Mouse (Mus musculus): ENCODE data around the gene Ngb.

Ngb gene

DNA sequence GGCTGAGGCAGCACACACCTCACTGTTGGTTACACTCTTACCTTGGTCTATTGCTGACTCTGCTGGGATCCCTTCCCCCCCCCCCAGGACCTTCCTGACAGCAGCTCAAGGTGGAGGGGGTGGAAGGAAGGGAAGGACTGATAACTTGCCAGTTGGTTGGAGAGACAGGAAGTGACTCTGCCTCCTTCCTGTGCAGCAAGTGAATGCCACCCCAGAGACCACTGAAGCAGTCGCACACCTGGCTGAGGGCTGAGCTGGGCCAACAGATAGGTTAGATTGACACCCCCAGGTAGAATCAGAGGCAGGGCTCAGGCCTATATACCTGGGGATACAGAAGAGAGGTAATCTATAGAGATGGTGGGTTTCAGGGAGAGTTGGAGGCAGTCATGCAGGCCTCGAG is 10.4 kb downstream of the Ngb start:
- no peak for DNase-seq (ENCODE audit: low spot score)

- DNase-seq (ENCODE audit: low spot score): no peak
Measured at GRCm38 (mm10) chr12:87089701-87090100, 12.6 kb downstream of the Ngb start.

GRCm38 (mm10) chr12:87089255-87089654 is 13.1 kb downstream of the Ngb start:
- no peak for DNase-seq (ENCODE audit: low spot score)

GRCm38 (mm10) chr12:87088331-87088730 is 14.0 kb downstream of the Ngb start:
- no peak for DNase-seq (ENCODE audit: low spot score)

- no peak for DNase-seq (ENCODE audit: low spot score)
Measured at GRCm38 (mm10) chr12:87087236-87087635, 15.1 kb downstream of the Ngb start.

GRCm38 (mm10) chr12:87082797-87083196 is 19.5 kb downstream of the Ngb start:
- DNase-seq (ENCODE audit: low spot score): no peak

DNA sequence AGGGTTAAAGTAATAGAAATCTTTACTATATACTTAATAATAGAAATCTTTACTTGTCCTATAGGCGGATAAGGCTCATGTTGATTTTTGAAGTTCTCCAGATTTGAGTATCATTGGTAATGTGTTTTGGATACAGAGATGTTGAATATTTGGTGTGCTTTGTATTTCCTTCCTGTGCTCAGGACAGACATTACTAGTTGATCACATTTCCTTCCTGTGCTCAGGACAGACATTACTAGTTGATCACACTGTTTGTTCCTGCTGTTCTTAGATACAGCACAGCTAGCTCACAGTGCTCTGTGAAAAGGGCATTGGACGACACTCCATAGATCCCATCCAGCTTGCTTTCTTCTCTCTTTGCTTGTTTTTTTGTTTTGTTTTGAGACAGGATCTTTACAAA is 25.7 kb downstream of the Ngb start:
- no peak for DNase-seq (ENCODE audit: low spot score)

GRCm38 (mm10) chr12:87070520-87070919 is 31.8 kb downstream of the Ngb start:
- no peak for DNase-seq (ENCODE audit: low spot score)

DNA sequence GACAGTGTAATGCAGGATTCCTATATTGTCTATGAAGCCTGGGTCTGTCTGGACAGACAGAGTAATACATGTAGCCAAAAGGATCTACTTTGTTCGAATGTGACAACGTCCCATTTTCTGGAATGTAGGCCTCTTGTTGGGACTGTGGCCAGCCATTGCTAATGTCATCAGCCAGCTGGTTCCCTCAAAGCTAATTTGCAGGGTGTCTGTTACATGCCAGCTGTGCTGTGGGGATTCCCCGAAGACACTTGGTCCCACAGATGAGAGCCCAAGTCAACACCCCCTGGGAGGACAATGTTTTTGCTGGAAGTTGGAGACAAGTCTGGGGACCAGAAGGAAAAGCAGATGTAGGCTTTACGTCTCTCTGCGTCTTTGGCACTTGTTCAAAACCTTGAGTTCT is 35.9 kb downstream of the Ngb start:
- no peak for DNase-seq (ENCODE audit: low spot score)

- DNase-seq (ENCODE audit: low spot score): no peak
Measured at GRCm38 (mm10) chr12:87065446-87065845, 36.9 kb downstream of the Ngb start.

DNA sequence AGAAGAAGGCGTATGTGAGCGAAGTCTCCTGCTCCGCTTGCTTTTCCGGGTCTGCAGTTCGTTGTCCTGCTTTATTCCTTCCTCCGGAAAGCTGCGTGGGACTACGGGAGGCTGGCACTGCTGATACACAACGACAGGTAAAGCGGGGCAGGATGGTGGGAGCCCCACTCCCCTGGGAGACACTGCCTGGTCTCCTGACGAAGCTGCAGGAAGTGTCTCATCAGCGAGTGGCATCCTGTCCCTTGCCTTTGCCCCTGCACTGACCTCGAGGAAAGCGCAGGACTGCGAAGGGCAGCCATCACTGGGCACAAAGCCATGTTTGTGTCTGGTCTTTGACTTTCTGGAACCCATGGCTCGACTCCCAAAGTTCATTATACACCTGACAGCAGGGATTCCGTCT is 45.3 kb downstream of the Ngb start:
- no peak for DNase-seq (ENCODE audit: low spot score)

DNA sequence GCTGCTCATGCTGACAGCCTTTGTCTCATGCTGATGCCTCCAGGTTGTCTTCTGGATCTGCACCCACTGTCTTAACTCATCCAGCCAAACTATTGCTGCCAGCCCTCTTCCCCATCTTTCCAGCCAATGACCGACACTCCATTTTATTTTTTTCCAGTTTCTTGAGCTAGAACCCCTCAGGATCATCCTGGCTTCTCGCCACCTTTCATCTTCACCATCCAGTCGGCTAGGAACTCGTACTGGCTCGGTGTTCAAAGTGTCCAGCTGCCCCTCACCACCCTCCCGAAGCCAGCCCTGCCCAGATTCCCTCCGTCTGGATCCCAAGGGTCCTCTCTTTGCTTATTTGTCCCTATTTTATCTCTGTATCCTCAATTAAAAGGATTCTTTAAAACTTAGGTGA is 47.5 kb downstream of the Ngb start:
- no peak for DNase-seq (ENCODE audit: low spot score)

DNA sequence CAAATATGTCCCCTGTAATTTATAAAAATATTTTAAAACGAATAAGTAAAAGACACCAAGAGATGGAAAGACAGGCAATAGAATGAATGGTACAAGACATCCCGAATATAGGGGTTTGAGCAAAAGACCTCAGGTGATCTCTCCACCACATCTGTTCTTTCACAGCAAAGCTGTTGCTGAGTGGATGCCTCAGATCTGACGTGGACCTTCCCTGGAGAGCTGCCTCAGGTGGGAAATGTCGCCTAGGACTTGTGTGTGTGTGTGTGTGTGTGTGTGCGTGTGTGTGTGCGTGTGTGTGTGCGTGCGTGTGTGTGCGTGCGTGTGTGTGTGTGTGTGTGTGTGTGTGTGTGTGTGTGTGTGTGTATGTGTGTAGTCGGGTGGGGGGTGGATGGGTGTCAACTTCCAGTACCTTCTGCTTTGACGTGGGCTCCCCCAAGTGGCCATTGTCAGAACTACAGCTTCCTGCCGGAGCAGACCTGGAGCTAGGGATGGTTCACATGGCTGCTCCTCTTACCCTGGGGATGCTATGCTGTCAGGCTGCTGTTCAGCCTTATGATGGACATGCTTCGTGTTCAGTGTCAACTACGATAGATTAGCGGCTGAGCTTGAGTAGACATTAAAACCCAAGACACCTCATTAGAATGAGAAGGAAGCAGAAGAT is 49.5 kb downstream of the Ngb start:
- DNase-seq (ENCODE audit: low spot score): peak; percentile 63

- no peak for DNase-seq (ENCODE audit: low spot score)
Measured at GRCm38 (mm10) chr12:87047536-87047935, 54.8 kb downstream of the Ngb start.

All from testis, postnatal 14 days (tissue).